Mouse (Mus musculus): ENCODE measurements around the gene Vmn1r177.
"Not testable (repeated sequence)": the region's sequence is repeated elsewhere in the genome, so short reads cannot be mapped to it uniquely, and the experiment has no call there.

Vmn1r177 gene

GRCm38 (mm10) chr7:23866349-23866748 lies at the start of gene Vmn1r177:
TSS of gene Vmn1r177 (minus strand) at chr7:23866449.
- in situ Hi-C loops (cut with MboI; ENCODE audit: unreplicated experiment in 2 of 2) = not testable (repeated sequence)

- in situ Hi-C loops (cut with MboI; ENCODE audit: unreplicated experiment in 2 of 2) = no loop called here
Observed at GRCm38 (mm10) chr7:23891709-23892108, 25.5 kb upstream of the Vmn1r177 start, which contains the start of gene Vmn1r178. TSS of gene Vmn1r178 (plus strand) at chr7:23892009.

GRCm38 (mm10) chr7:23876918-23877317 lies 10.7 kb upstream of the Vmn1r177 start:
- in situ Hi-C loops (cut with MboI; ENCODE audit: unreplicated experiment in 2 of 2) = not testable (repeated sequence)

GRCm38 (mm10) chr7:23837272-23837671 lies 29.0 kb downstream of the Vmn1r177 start, which contains the start of gene Vmn1r176:
TSS of gene Vmn1r176 (minus strand) at chr7:23837372.
- in situ Hi-C loops (cut with MboI; ENCODE audit: unreplicated experiment in 2 of 2) = not testable (repeated sequence)
